Mouse (Mus musculus) pancreas, adult 10 weeks (tissue): Measurements from ENCODE around the gene Slc5a4a. TPM values are rescaled to one million over a fixed set of nuclear protein-coding genes. Genes with fewer than 3 reads are reported as not detected.

ENCODE experiments used
- polyA plus RNA-seq: library from polyadenylated mRNA; stranded (reverse); fragments of 350-450 nt; fragmentation: Illumina TruSeq; extraction: RNeasy Lipid Tissue Mini Kit (QIAGEN cat#74804); gene quantifications from one replicate; pipeline ENCODE4 v1.2.3, GENCODE M21; 2015; ENCODE audit warnings: low read depth, low replicate concordance; ENCODE audit not compliant: insufficient read depth

The Slc5a4a gene
- not detected for polyA plus RNA-seq

GRCm38 (mm10) chr10:76147278-76147677 lies at the start of gene Slc5a4a:
Gene Slc5a4a, plus strand, starts transcription at chr10:76147451.

GRCm38 (mm10) chr10:76110861-76111260 lies 36.4 kb upstream of the Slc5a4a start, which contains the start of gene Slc5a4b:
Gene Slc5a4b, minus strand, starts transcription at chr10:76110961.

GRCm38 (mm10) chr10:76237341-76238225 lies 90.3 kb downstream of the Slc5a4a start, which contains the start of gene Prmt2:
Gene Prmt2, minus strand, starts transcription at chr10:76237865.

Other genes with a start within 250 kb of the Slc5a4a start
- gene Smarcb1, start 225.8 kb upstream of the Slc5a4a start, polyA plus RNA-seq = 11.9 TPM
- 118 TPM for gene Chchd10, start 214.3 kb upstream of the Slc5a4a start, polyA plus RNA-seq
- gene Mmp11, start 211.0 kb upstream of the Slc5a4a start, polyA plus RNA-seq = 1.2 TPM
- gene Gm867, start 206.8 kb upstream of the Slc5a4a start, polyA plus RNA-seq = not detected
- gene Vpreb3, start 204.4 kb upstream of the Slc5a4a start, polyA plus RNA-seq = 3.9 TPM
- not detected for gene Gm5134, start 192.9 kb upstream of the Slc5a4a start, polyA plus RNA-seq
- gene Zfp280b, start 114.8 kb upstream of the Slc5a4a start, polyA plus RNA-seq = 2.3 TPM
- not detected for gene Slc5a4b, start 36.5 kb upstream of the Slc5a4a start, polyA plus RNA-seq
- 4.6 TPM for gene Prmt2, start 90.4 kb downstream of the Slc5a4a start, polyA plus RNA-seq
- gene S100b, start 106.4 kb downstream of the Slc5a4a start, polyA plus RNA-seq = 0.94 TPM
- 5.5 TPM for gene Dip2a, start 197.8 kb downstream of the Slc5a4a start, polyA plus RNA-seq